Mouse (Mus musculus) stomach, postnatal 0 days (tissue): ENCODE results near the gene Padi4. TPM values are rescaled to one million over a fixed set of nuclear protein-coding genes. Genes with fewer than 3 reads are reported as not detected.
A peak's percentile ranks its signal among the peaks of the same experiment; 100 is the strongest.

Experiments
- ATAC-seq: fragments of 200-750 bp; cut with Nextera tagmentation; 2 replicates; pipeline ENCODE4 v1.8.0; 2017; ENCODE audit not compliant: low FRiP score, low TSS enrichment
- DNase-seq: peaks from one replicate; pipeline ENCODE4 v3.0.0-alpha.2; 2016; ENCODE audit warnings: low spot score
- H3K27ac ChIP-seq: fragments of 300-500 bp; sonication (generic); replicated peaks from 2 replicates; pipeline ENCODE4 v1.5.1; 2014; ENCODE audit warnings: mild to moderate bottlenecking, control low read depth
- H3K27me3 ChIP-seq: fragments of 300-500 bp; sonication (generic); 2 replicates; pipeline ENCODE4 v1.6.1; 2014; ENCODE audit warnings: low read length; ENCODE audit not compliant: control insufficient read depth, insufficient read depth
- H3K36me3 ChIP-seq: fragments of 300-500 bp; sonication (generic); 2 replicates; pipeline ENCODE4 v1.6.1; 2014; ENCODE audit warnings: low read length, mixed read lengths; ENCODE audit not compliant: control insufficient read depth, insufficient read depth
- H3K4me1 ChIP-seq: fragments of 300-500 bp; sonication (generic); replicated peaks from 2 replicates; pipeline ENCODE4 v1.6.1; 2014; ENCODE audit warnings: antibody characterized with exemption; ENCODE audit not compliant: control insufficient read depth, insufficient read depth
- H3K4me2 ChIP-seq: fragments of 300-500 bp; sonication (generic); replicated peaks from 2 replicates; pipeline ENCODE4 v1.6.1; 2014; ENCODE audit warnings: low read depth, mild to moderate bottlenecking, control low read depth, moderate library complexity
- H3K4me3 ChIP-seq: fragments of 300-500 bp; sonication (generic); 2 replicates; pipeline ENCODE4 v1.5.1; 2014; ENCODE audit warnings: low read depth, low read length, control low read depth
- H3K9ac ChIP-seq: fragments of 300-500 bp; sonication (generic); 2 replicates; pipeline ENCODE4 v1.6.1; 2014; ENCODE audit warnings: mild to moderate bottlenecking, low read length, control low read depth, mixed read lengths
- H3K9me3 ChIP-seq: fragments of 300-500 bp; sonication (generic); 2 replicates; pipeline ENCODE4 v1.6.1; 2016; ENCODE audit warnings: low read length; ENCODE audit not compliant: control insufficient read depth
- CTCF ChIP-seq: IDR thresholded peaks from 2 replicates; pipeline ENCODE4 v1.5.1; 2016; ENCODE audit warnings: antibody characterized with exemption, low read depth, mild to moderate bottlenecking, moderate library complexity
- EP300 ChIP-seq: optimal IDR thresholded peaks from 2 replicates; pipeline ENCODE3; 2016; ENCODE audit warnings: antibody characterized with exemption
- WGBS: fragments of 180-500 bp; shearing (Covaris S2); extraction: QIAGEN DNeasy Blood & Tissue Kit; methylation state at CpG from one replicate; pipeline ENCODE4 v1.1.7; 2014; 5-methylcytosine and 5-hydroxymethylcytosine counted together
- polyA plus RNA-seq: library from polyadenylated mRNA; unstranded; fragments of >200 nt; fragmentation: Nextera tagmentation; extraction: Ambion mirVana; gene quantifications from 2 replicates; pipeline ENCODE4 v1.2.1, GENCODE M21; 2015

The Padi4 gene
- polyA plus RNA-seq, 1 experiment from 2014 or later: 0.23 TPM

GRCm38 (mm10) chr4:140792584-140792983 is 18.5 kb upstream of the Padi4 start:
- 83% methylated on average over 7 of the region's 7 CpGs for WGBS
- Histone ChIP-seq H3K4me1 (no peaks in the 10 kb centered on the region), H3K27ac (no peak overlapping the region), H3K36me3 (no peaks in the 10 kb centered on the region), H3K9me3 (no peaks in the 10 kb centered on the region), H3K4me2 (no peak overlapping the region), H3K27me3 (no peaks in the 10 kb centered on the region), H3K9ac (no peak overlapping the region), H3K4me3 (no peak overlapping the region)
- TF ChIP-seq CTCF (no peak), EP300 (no peak)
- DNase-seq (no peak), ATAC-seq (no peak)

- Histone ChIP-seq H3K27me3 (no peaks in the 10 kb centered on the region), H3K27ac (no peak overlapping the region), H3K4me2 (no peak overlapping the region), H3K9me3 (no peaks in the 10 kb centered on the region), H3K4me1 (no peaks in the 10 kb centered on the region), H3K9ac (no peak overlapping the region), H3K36me3 (no peaks in the 10 kb centered on the region), H3K4me3 (no peak overlapping the region)
- ATAC-seq: no peak
- 78% methylated on average over 16 of the region's 16 CpGs for WGBS
- TF ChIP-seq EP300 (no peak), CTCF (no peak)
- DNase-seq: no peak
Observed at GRCm38 (mm10) chr4:140791071-140791470, 17.0 kb upstream of the Padi4 start.

- no peak for ATAC-seq
- Histone ChIP-seq H3K4me2 (no peak overlapping the region), H3K36me3 (no peaks in the 10 kb centered on the region), H3K4me3 (no peak overlapping the region), H3K4me1 (no peaks in the 10 kb centered on the region), H3K9ac (no peak overlapping the region), H3K9me3 (no peaks in the 10 kb centered on the region), H3K27ac (no peak overlapping the region), H3K27me3 (no peaks in the 10 kb centered on the region)
- TF ChIP-seq EP300 (no peak), CTCF (no peak)
- 79% methylated on average over 4 of the region's 4 CpGs for WGBS
- DNase-seq: no peak
Observed at GRCm38 (mm10) chr4:140789983-140790382, 15.9 kb upstream of the Padi4 start.

GRCm38 (mm10) chr4:140788983-140789382 is 14.9 kb upstream of the Padi4 start:
- Histone ChIP-seq H3K27ac (no peak overlapping the region), H3K9ac (no peak overlapping the region), H3K9me3 (no peaks in the 10 kb centered on the region), H3K27me3 (no peaks in the 10 kb centered on the region), H3K4me3 (no peak overlapping the region), H3K4me1 (no peaks in the 10 kb centered on the region), H3K4me2 (no peak overlapping the region), H3K36me3 (no peaks in the 10 kb centered on the region)
- DNase-seq (peak; percentile 73), ATAC-seq (0 out of 2 replicates have a peak, but pooled peaks have one; percentile 15)
- peak; percentile 94 for TF ChIP-seq CTCF
- TF ChIP-seq EP300: no peak
- WGBS: 44% methylated on average over 6 of the region's 6 CpGs

- WGBS: 73% methylated on average over 6 of the region's 6 CpGs
- H3K36me3 ChIP-seq: no peaks in the 10 kb centered on the region
- H3K9ac ChIP-seq: no peak overlapping the region
- H3K4me3 ChIP-seq: no peak overlapping the region
- DNase-seq (no peak), ATAC-seq (no peak)
- no peaks in the 10 kb centered on the region for H3K27me3 ChIP-seq
- no peaks in the 10 kb centered on the region for H3K4me1 ChIP-seq
- no peak for TF ChIP-seq CTCF
- TF ChIP-seq EP300: no peak
- H3K4me2 ChIP-seq: no peak overlapping the region
- H3K27ac ChIP-seq: no peak overlapping the region
- H3K9me3 ChIP-seq: no peaks in the 10 kb centered on the region
Observed at GRCm38 (mm10) chr4:140788264-140788663, 14.2 kb upstream of the Padi4 start.

GRCm38 (mm10) chr4:140787414-140787813 is 13.4 kb upstream of the Padi4 start:
- WGBS: 53% methylated on average over 4 of the region's 4 CpGs
- DNase-seq (no peak), ATAC-seq (no peak)
- Histone ChIP-seq H3K4me2 (no peak overlapping the region), H3K9me3 (no peaks in the 10 kb centered on the region), H3K27me3 (no peaks in the 10 kb centered on the region), H3K4me3 (no peak overlapping the region), H3K27ac (no peak overlapping the region), H3K36me3 (no peaks in the 10 kb centered on the region), H3K4me1 (no peaks in the 10 kb centered on the region), H3K9ac (no peak overlapping the region)
- TF ChIP-seq CTCF: no peak
- TF ChIP-seq EP300: no peak
